28 mouse cellular contexts compared by ENCODE assay signal in the genomic region with DNA sequence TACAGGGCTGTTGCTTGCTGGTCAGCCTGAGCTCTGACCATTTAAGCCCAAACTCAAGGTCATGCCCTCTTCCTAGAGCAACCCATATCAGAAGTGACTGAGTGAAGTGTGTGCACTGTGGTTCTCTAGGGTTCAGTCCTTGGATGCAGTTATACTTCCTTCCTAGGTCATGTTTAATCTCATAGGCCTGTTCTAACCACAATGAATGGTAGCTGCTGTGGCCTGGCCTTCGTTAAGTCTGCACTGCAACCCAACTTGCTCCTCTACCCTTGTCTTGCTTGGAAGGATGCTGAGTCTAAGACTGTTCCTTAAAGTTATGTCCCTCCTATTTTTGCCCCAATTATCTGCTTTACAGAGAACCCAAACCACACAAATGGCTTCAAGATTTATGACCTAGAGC. TPM values are rescaled to one million over a fixed set of nuclear protein-coding genes. Genes with fewer than 3 reads are reported as not detected.
DNase-seq lines count a peak whose midpoint lies in the region; ATAC-seq and TF ChIP-seq lines count a peak whose summit lies in the region.
"Had no signal": no experiment of that assay in that cellular context is flagged by ENCODE, and none has a peak within 500 bp of the region (broad histone marks: within the 10 kb centered on the region; RNA-seq: fewer than 3 reads in every experiment).

No protein-coding gene starts in this region.

- 12% methylated on average over 1 of the region's 1 CpGs for WGBS in thymus, adult 2 months

- no peaks in the 10 kb centered on the region for H3K27me3 ChIP-seq in thymus, adult 2 months (ENCODE audit: control insufficient read depth, insufficient read depth, low read length)
- H3K27me3 ChIP-seq: CH12.LX; forebrain, embryonic 13.5 days; heart, embryonic 12.5 days; heart, embryonic 15.5 days; hindbrain, embryonic 13.5 days; Patski had no signal

- no peak for TF ChIP-seq CTCF in thymus, adult 2 months (IDR thresholded peaks at IDR 0.05; ENCODE audit: borderline replicate concordance, control insufficient read depth, extremely low read depth, insufficient read depth, low read length, poor library complexity)

- no peak overlapping the region for H3K4me3 ChIP-seq in thymus, adult 2 months (ENCODE audit: control insufficient read depth, insufficient read depth, low read length)
- H3K4me3 ChIP-seq: forebrain, embryonic 10.5 days; forebrain, embryonic 13.5 days; gastrocnemius, adult 2 months; heart, embryonic 12.5 days; heart, embryonic 15.5 days; hindbrain, embryonic 13.5 days had no signal

- peak overlapping the region; percentile 83 for H3K27ac ChIP-seq in thymus, adult 2 months (ENCODE audit: control insufficient read depth, insufficient read depth, low read length)
- H3K27ac ChIP-seq: forebrain, embryonic 10.5 days; forebrain, embryonic 13.5 days; gastrocnemius, adult 2 months; heart, embryonic 15.5 days; hindbrain, embryonic 13.5 days had no signal

- H3K36me3 ChIP-seq in thymus, adult 2 months (ENCODE audit: control insufficient read depth, insufficient read depth, low read length) = peaks cover 11% of the 10 kb centered on the region
- H3K36me3 ChIP-seq: forebrain, embryonic 10.5 days; heart, embryonic 15.5 days; hindbrain, embryonic 13.5 days had no signal

- intact Hi-C loops in left cerebral cortex, postnatal 36 days (cut with DNase I) = no loop called here

- TF ChIP-seq POLR2A in thymus, adult 2 months (IDR thresholded peaks at IDR 0.05; ENCODE audit: control insufficient read depth, extremely low read depth, insufficient read depth, low read length, poor library complexity) = no peak

- DNase-seq in heart, adult 11 months = peak; percentile 25
- DNase-seq in heart, postnatal 4 days = no peak
- DNase-seq in thymus, adult 2 months = no peak
- no peak for DNase-seq in thymus, postnatal 14 days
- DNase-seq in adrenal gland, postnatal 36 days = no peak
- DNase-seq in left cerebral cortex, postnatal 36 days (ENCODE audit: low spot score in 2 of 2) = no peak
- DNase-seq: adrenal gland, postnatal 10 days; B cell, adult 2 months; cerebellum, adult 11-12 months; cerebellum, adult 8-10 months; cerebellum, postnatal 10 days; cerebellum, postnatal 36 days; gastrocnemius, adult 2 months; gastrocnemius, postnatal 14 days; heart, adult 18-20 months; heart, postnatal 10 days; heart, postnatal 36 days had no signal

- H3K4me1 ChIP-seq in thymus, adult 2 months (replicated peaks; ENCODE audit: control insufficient read depth, insufficient read depth, low read length) = peaks cover 16% of the 10 kb centered on the region
- H3K4me1 ChIP-seq: forebrain, embryonic 13.5 days; hindbrain, embryonic 13.5 days had no signal

- ATAC-seq in megakaryocyte progenitor cell, adult 5-6 weeks (replicated peaks; ENCODE audit: poor library complexity) = peak; percentile 44
- ATAC-seq: forebrain, embryonic 13.5 days; forebrain, embryonic 16.5 days; hindbrain, embryonic 16.5 days; Patski had no signal

RNA-seq across cellular contexts. Expression of gene Dnajc15, which starts 29.4 kb away (rescaled TPM):
- 100 to 1,000 TPM; 199 to 217 TPM for total RNA-seq in heart, postnatal 4 days (2021)
- 12.3 and 21.6 TPM in 2 replicates for polyA plus RNA-seq in thymus, adult 2 months (2012; rRNA removed)
- 77.4 and 101 TPM in 2 replicates for total RNA-seq in megakaryocyte progenitor cell, adult 5-6 weeks (2015)
- total RNA-seq in megakaryocyte progenitor cell, adult 5-6 weeks (2017) = 66.5 and 77.4 TPM in 2 replicates
- total RNA-seq in adrenal gland, postnatal 36 days (2021) = 100 to 1,000 TPM; 333 to 435 TPM
- 10 to 100 TPM; 60.7 to 77.0 TPM for total RNA-seq in left cerebral cortex, postnatal 36 days (2021)

RNA-seq across cellular contexts. Expression of gene Epsti1, which starts 58.6 kb away (rescaled TPM):
- total RNA-seq in heart, postnatal 4 days (2021) = under 1 TPM; 0.54 to 0.67 TPM
- 48.6 and 64.6 TPM in 2 replicates for polyA plus RNA-seq in thymus, adult 2 months (2012; rRNA removed)
- 11.1 and 13.2 TPM in 2 replicates for total RNA-seq in megakaryocyte progenitor cell, adult 5-6 weeks (2015)
- 29.6 and 36.9 TPM in 2 replicates for total RNA-seq in megakaryocyte progenitor cell, adult 5-6 weeks (2017)
- total RNA-seq in adrenal gland, postnatal 36 days (2021) = 1 to 10 TPM; 1.6 to 1.7 TPM
- total RNA-seq in left cerebral cortex, postnatal 36 days (2021) = under 1 TPM; 0.27 to 0.32 TPM
- total RNA-seq: G1E had no signal
- polyA plus RNA-seq: forebrain, embryonic 10.5 days; G1E; Patski had no signal

Comparison
In these comparisons a context has a peak if more than half of its experiments do, and no peak if none do; other contexts are left out.
1. RNA of gene Epsti1, which starts 58.6 kb away (total RNA-seq): 11.1 to 36.9 TPM in megakaryocyte progenitor cell, adult 5-6 weeks; 1.6 to 1.7 TPM in adrenal gland, postnatal 36 days, 0.54 to 0.67 TPM in heart, postnatal 4 days and 0.27 to 0.32 TPM in left cerebral cortex, postnatal 36 days; every median in the first group is over 4 times any median in the second.